Mouse (Mus musculus) spleen, adult 2 months (tissue): Measurements from ENCODE around the gene Resp18.

Experiments used
- CTCF ChIP-seq: fragments of 200-500 bp; IDR thresholded peaks from 2 replicates; pipeline ENCODE4 v1.5.1; 2011; ENCODE audit warnings: mild to moderate bottlenecking, inconsistent platforms; ENCODE audit not compliant: insufficient read depth, insufficient read length, insufficient replicate concordance; ENCODE audit errors: extremely low read depth
- POLR2A ChIP-seq: fragments of 200-500 bp; IDR thresholded peaks from 2 replicates; pipeline ENCODE4 v1.6.1; 2011; ENCODE audit warnings: low read depth, low read length, inconsistent platforms

DNA sequence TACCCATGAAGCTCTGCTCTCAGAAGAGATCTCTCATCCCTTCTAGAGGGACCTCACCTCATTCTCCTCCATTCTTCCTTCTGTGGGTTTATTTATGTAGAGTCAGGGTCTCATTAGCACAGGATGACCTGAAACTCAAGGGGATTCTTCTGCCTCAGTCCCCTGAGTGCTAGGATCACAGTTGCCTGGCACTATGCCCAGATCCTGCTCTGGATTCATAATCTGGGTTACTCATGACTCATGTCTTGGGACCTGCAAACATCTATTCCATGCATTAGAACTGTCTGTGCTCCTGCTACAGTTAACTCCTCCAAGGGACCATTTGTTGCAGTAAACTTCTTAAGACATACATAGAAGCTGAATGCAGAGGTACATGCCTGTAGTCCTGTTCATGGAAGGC lies 16.9 kb downstream of the Resp18 start:
- TF ChIP-seq CTCF (no peak), POLR2A (no peak)
